Mouse (Mus musculus) small intestine, adult 2 months (tissue): Measurements from ENCODE around the gene Evc. TPM values are rescaled to one million over a fixed set of nuclear protein-coding genes. Genes with fewer than 3 reads are reported as not detected.

Experiments used
- H3K27ac ChIP-seq: fragments of 200-500 bp; 2 replicates; pipeline ENCODE4 v1.5.1; 2012; ENCODE audit warnings: low read depth, low read length, control low read depth, inconsistent platforms; ENCODE audit not compliant: insufficient read depth
- H3K27me3 ChIP-seq: fragments of 200-500 bp; 2 replicates; pipeline ENCODE4 v1.6.1; 2012; ENCODE audit warnings: mild to moderate bottlenecking, moderate library complexity, low read length, inconsistent platforms; ENCODE audit not compliant: control insufficient read depth, insufficient read depth
- H3K36me3 ChIP-seq: fragments of 200-500 bp; 2 replicates; pipeline ENCODE4 v1.6.1; 2012; ENCODE audit warnings: mild to moderate bottlenecking, low read length, control low read depth, inconsistent platforms; ENCODE audit not compliant: control insufficient read depth, insufficient read depth
- H3K4me1 ChIP-seq: fragments of 200-500 bp; 2 replicates; pipeline ENCODE4 v1.6.1; 2012; ENCODE audit warnings: low read length, inconsistent platforms, mixed read lengths; ENCODE audit not compliant: control insufficient read depth, insufficient read depth, insufficient read length
- H3K4me3 ChIP-seq: fragments of 200-500 bp; 2 replicates; pipeline ENCODE4 v1.5.1; 2012; ENCODE audit warnings: low read depth, mild to moderate bottlenecking, control low read depth, inconsistent platforms, low read length, moderate library complexity
- CTCF ChIP-seq: fragments of 200-500 bp; IDR thresholded peaks from 2 replicates; pipeline ENCODE4 v1.5.1; 2012; ENCODE audit warnings: low read depth, mild to moderate bottlenecking, control low read depth, inconsistent platforms, low read length, moderate library complexity, mixed read lengths; ENCODE audit not compliant: insufficient replicate concordance, insufficient read length; ENCODE audit errors: extremely low read depth
- POLR2A ChIP-seq: fragments of 200-500 bp; IDR thresholded peaks from 2 replicates; pipeline ENCODE4 v1.6.1; 2012; ENCODE audit warnings: low read depth, mild to moderate bottlenecking, control low read depth, inconsistent platforms, low read length, moderate library complexity
- WGBS: fragments of 180-500 bp; shearing (Covaris S2); methylation state at CpG from one replicate; pipeline ENCODE4 v1.1.7; 2018; 5-methylcytosine and 5-hydroxymethylcytosine counted together
- polyA plus RNA-seq: library from polyadenylated mRNA; depleted of rRNA; stranded (reverse); fragments of >200 nt; gene quantifications from 2 replicates; pipeline ENCODE4 v1.2.3, GENCODE M21; 2012

The Evc gene
- polyA plus RNA-seq, 1 experiment = 2.3 TPM

DNA sequence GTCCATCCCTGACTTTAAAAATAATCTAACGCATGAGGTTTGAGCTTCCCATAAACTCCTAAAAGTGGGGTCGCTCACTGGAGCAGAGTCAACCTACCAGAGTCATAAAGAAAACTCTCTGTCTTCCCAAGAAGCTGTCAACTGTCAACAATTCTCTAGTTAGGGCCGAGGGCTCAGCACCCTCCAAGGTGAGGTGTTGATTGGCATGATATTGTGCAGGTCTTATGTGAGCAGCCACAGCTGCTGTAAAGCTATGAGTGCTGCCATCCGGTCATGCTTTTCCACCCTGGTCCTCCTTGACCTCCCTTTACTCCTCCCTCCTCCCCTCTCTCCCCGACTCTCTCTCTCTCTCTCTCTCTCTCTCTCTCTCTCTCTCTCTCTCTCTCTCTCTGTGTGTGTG, 25.9 kb upstream of the Evc start:
- Histone ChIP-seq H3K4me1 (no peaks in the 10 kb centered on the region), H3K27ac (no peak overlapping the region), H3K36me3 (no peaks in the 10 kb centered on the region), H3K4me3 (no peak overlapping the region), H3K27me3 (no peaks in the 10 kb centered on the region)
- no peak for TF ChIP-seq CTCF
- TF ChIP-seq POLR2A = no peak
- WGBS = 75% methylated on average over 4 of the region's 5 CpGs

DNA sequence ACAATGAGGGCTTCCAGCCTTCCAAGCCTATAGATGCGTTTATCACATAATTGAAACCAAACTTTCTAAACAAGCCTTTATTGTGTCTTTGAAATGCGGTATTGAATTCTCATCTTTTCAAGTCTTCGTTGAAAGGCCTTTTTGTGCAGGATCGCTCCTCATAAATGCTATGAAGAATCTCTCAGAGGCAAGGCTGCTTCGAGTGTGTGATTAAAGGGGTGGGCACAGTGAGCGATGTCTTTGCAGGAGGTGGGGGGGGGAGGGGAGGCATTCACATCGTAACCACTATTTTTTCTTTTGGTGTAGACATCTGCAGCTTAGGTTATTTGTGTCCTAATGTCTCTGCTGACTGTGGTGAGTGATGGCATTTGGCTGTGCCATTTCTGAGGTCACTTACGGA, 19.3 kb upstream of the Evc start:
- no peak for TF ChIP-seq POLR2A
- no peak for TF ChIP-seq CTCF
- 84% methylated on average over 8 of the region's 8 CpGs for WGBS

DNA sequence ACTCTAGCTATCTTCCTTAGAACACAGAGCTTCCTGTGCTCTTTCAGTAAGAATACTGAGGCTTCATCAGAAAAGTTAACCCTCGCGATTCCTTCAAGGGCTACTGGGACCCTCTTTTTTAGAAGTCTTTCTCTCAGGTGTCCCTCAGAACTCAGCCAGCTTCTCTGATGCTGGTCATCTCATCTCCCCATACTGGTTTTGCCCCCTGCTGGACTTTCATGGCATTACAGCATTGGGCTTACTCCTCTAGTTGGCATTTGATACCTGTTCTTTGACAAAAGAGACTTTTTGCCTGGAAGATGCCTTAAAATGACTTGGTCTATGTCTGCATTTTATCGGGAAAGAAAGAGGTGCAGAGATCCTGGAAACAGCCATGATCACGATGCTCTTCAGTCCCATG, 17.7 kb upstream of the Evc start:
- TF ChIP-seq POLR2A (no peak), CTCF (peak; percentile 20; the same call in 1 of the 2 replicates)
- Histone ChIP-seq H3K27ac (no peak overlapping the region), H3K36me3 (no peaks in the 10 kb centered on the region), H3K4me1 (no peaks in the 10 kb centered on the region), H3K27me3 (no peaks in the 10 kb centered on the region), H3K4me3 (no peak overlapping the region)
- 80% methylated on average over 4 of the region's 4 CpGs for WGBS

More for the DNA sequence above, 19.3 kb upstream of the Evc start:
- no peaks in the 10 kb centered on the region for H3K4me1 ChIP-seq
- no peak overlapping the region for H3K4me3 ChIP-seq
- H3K27me3 ChIP-seq = no peaks in the 10 kb centered on the region
- no peak overlapping the region for H3K27ac ChIP-seq
- no peaks in the 10 kb centered on the region for H3K36me3 ChIP-seq

DNA sequence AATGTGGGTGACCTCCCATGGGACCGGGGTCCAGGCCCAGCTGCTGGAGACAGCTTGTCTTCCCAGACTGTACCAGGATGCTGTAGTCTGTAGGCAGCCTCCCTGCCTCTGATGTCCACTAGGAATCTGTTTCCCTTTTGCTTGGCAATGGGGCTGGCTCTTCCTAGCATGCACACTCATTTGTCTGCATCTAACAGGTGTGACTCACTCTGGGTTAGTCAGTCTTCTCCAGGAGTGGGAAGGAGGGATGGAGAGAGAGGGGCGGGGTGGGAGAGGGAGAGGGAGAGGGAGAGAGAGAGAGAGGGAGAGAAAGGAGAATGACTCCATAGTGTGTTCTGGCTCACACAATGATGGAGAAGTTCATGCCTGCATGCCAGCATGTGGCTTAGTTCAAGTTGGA, 15.1 kb upstream of the Evc start:
- TF ChIP-seq CTCF (no peak), POLR2A (no peak)
- no peak overlapping the region for H3K27ac ChIP-seq
- 86% methylated on average over 2 of the region's 2 CpGs for WGBS
- no peaks in the 10 kb centered on the region for H3K27me3 ChIP-seq
- H3K4me3 ChIP-seq = no peak overlapping the region
- no peaks in the 10 kb centered on the region for H3K36me3 ChIP-seq
- no peaks in the 10 kb centered on the region for H3K4me1 ChIP-seq

DNA sequence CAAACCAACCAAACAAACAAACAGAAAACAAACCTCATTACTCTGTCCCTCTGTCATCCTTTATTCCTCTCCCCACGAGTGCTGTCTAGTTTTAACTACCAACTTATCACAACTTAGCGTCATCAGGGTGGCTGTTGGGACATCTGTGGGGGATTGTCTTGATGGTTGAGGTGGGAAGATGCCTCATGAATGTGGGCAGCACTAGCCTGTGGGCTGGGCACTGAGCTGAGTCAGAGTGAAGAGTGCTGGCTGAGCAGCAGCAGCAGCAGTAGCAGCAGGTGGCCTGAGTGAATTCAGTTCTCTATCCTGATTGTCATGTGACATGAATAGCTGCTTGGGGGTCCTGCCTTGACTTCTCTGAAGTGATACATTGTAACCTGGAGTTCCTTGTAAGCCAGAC, 7.3 kb upstream of the Evc start:
- Histone ChIP-seq H3K4me1 (no peaks in the 10 kb centered on the region), H3K27ac (no peak overlapping the region), H3K36me3 (no peaks in the 10 kb centered on the region), H3K4me3 (no peak overlapping the region), H3K27me3 (no peaks in the 10 kb centered on the region)
- no peak for TF ChIP-seq CTCF
- TF ChIP-seq POLR2A = no peak
- WGBS = 64% methylated on average over 2 of the region's 2 CpGs

DNA sequence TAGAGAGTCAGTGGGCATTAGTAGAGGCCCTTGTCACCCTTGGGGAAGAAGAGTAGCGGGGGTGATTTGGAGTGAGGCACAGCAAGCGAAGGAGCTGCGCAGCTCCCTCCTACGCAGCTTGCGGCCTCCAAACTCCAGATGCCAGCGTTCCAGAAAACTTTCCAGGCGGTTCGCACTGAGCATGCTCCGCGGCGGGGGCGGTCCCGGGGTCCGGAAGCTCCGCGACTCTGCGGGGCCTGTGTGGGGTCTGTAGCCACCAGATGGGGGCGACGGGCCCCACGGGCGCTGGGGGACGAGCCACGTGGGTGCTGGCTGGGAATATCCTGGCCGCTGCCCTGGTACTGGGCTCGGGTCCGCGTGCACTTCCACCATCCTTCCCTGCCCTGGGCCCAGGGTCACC, 1.6 kb upstream of the Evc start, which contains the start of gene Evc2:
Evc2 (plus strand) TSS at position 212 of the 400 bp plus-strand sequence.
- no peak within 1 kb of the TSS for H3K27ac ChIP-seq
- WGBS = 5% methylated on average over 27 of the region's 27 CpGs
- H3K4me1 ChIP-seq = no peaks in the 10 kb centered on the region
- TF ChIP-seq CTCF = no peak
- TF ChIP-seq POLR2A = no peak
- H3K27me3 ChIP-seq = no peaks in the 10 kb centered on the region
- H3K4me3 ChIP-seq = peak within 1 kb of the TSS; percentile 71
- no peaks in the 10 kb centered on the region for H3K36me3 ChIP-seq

DNA sequence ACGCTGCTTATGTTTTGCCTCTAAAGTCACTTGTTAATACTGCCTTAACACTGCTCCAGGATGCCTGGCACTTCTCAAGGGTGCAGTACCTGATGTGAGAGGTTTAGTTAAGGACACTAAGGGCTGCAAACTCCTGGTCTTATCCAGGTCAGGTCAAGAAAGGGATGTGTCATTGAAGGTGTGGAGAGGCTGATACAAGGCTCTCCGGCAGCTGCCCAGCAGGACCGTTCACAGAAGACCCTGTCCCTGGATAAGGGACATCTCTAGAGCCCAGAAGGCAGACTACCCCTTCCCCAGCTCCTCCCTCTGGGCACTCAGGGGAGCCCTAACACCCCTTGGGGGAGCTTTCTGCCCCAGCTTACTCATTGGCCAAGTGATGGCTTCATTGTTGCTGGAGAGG, 1.0 kb upstream of the Evc start:
- Histone ChIP-seq H3K4me1 (no peaks in the 10 kb centered on the region), H3K36me3 (no peaks in the 10 kb centered on the region), H3K4me3 (peak overlapping the region; percentile 71; the same call in 1 of the 2 replicates), H3K27ac (no peak overlapping the region), H3K27me3 (no peaks in the 10 kb centered on the region)
- 73% methylated on average over 3 of the region's 3 CpGs for WGBS
- TF ChIP-seq CTCF = no peak
- TF ChIP-seq POLR2A = no peak
